Mouse (Mus musculus) heart, adult 2 months (tissue): ENCODE results near the gene Nup54.

Experiments
- CTCF ChIP-seq: fragments of 200-600 bp; IDR thresholded peaks from 2 replicates; pipeline ENCODE4 v1.8.1; 2022; ENCODE audit warnings: antibody characterized with exemption, mild to moderate bottlenecking, moderate library complexity
- POLR2A ChIP-seq: fragments of 200-500 bp; IDR thresholded peaks from 2 replicates; pipeline ENCODE4 v1.6.1; 2011; ENCODE audit warnings: mild to moderate bottlenecking, low read depth, low read length, control low read depth; ENCODE audit not compliant: insufficient read depth

GRCm38 (mm10) chr5:92434070-92434469 is 949 bp downstream of the Nup54 start:
- TF ChIP-seq POLR2A (no peak), CTCF (no peak)
